Mouse (Mus musculus) hindbrain, embryonic 15.5 days (tissue): ENCODE data around the gene Smad3. TPM values are rescaled to one million over a fixed set of nuclear protein-coding genes. Genes with fewer than 3 reads are reported as not detected.

Experiments
- ATAC-seq: fragments of 200-750 bp; cut with Nextera tagmentation; 2 replicates; pipeline ENCODE4 v1.8.0; 2017; ENCODE audit warnings: low read depth, moderate number of reproducible peaks, moderate TSS enrichment; ENCODE audit not compliant: low FRiP score
- H3K27ac ChIP-seq: fragments of 300-500 bp; sonication (generic); replicated peaks from 2 replicates; pipeline ENCODE4 v1.5.1; 2015; ENCODE audit warnings: mild to moderate bottlenecking, inconsistent platforms
- H3K27me3 ChIP-seq: fragments of 300-500 bp; sonication (generic); 2 replicates; pipeline ENCODE4 v1.6.1; 2015; ENCODE audit warnings: control low read depth, inconsistent platforms
- H3K36me3 ChIP-seq: fragments of 300-500 bp; sonication (generic); 2 replicates; pipeline ENCODE4 v1.6.1; 2015; ENCODE audit warnings: control low read depth, inconsistent platforms
- H3K4me1 ChIP-seq: fragments of 300-500 bp; sonication (generic); replicated peaks from 2 replicates; pipeline ENCODE4 v1.6.1; 2015; ENCODE audit warnings: control low read depth, inconsistent platforms
- H3K4me2 ChIP-seq: fragments of 300-500 bp; sonication (generic); 2 replicates; pipeline ENCODE4 v1.6.1; 2015; ENCODE audit warnings: moderate library complexity, mild to moderate bottlenecking, inconsistent platforms
- H3K4me3 ChIP-seq: fragments of 300-500 bp; sonication (generic); 2 replicates; pipeline ENCODE4 v1.5.1; 2015; ENCODE audit warnings: mild to moderate bottlenecking, inconsistent platforms
- H3K9ac ChIP-seq: fragments of 300-500 bp; sonication (generic); 2 replicates; pipeline ENCODE4 v1.6.1; 2015; ENCODE audit warnings: inconsistent platforms
- H3K9me3 ChIP-seq: fragments of 300-500 bp; sonication (generic); 2 replicates; pipeline ENCODE4 v1.6.1; 2016; ENCODE audit warnings: control low read depth, inconsistent platforms
- whole genome bisulfite sequencing: fragments of 180-500 bp; shearing (Covaris S2); methylation state at CpG from one replicate; pipeline ENCODE4 v1.1.7; 2015; 5-methylcytosine and 5-hydroxymethylcytosine counted together
- polyA plus RNA-seq: library from polyadenylated mRNA; unstranded; fragments of >200 nt; fragmentation: Nextera tagmentation; extraction: Ambion mirVana; gene quantifications from 2 replicates; pipeline ENCODE4 v1.2.1, GENCODE M21; 2015

Smad3 gene
- polyA plus RNA-seq, 1 experiment from 2014 or later = 9.6 TPM

- H3K27ac ChIP-seq = no peak overlapping the region
- 16% methylated on average over 2 of the region's 2 CpGs for WGBS
- no peak for ATAC-seq
- no peak overlapping the region for H3K4me3 ChIP-seq
- no peaks in the 10 kb centered on the region for H3K27me3 ChIP-seq
- H3K9ac ChIP-seq = no peak overlapping the region
- H3K9me3 ChIP-seq = no peaks in the 10 kb centered on the region
- H3K36me3 ChIP-seq = no peaks in the 10 kb centered on the region
- peaks cover 14% of the 10 kb centered on the region for H3K4me1 ChIP-seq
- H3K4me2 ChIP-seq = no peak overlapping the region
Observed at GRCm38 (mm10) chr9:63787086-63787485, 29.3 kb upstream of the Smad3 start.

GRCm38 (mm10) chr9:63786026-63786670 lies 28.4 kb upstream of the Smad3 start:
- Histone ChIP-seq H3K9me3 (no peaks in the 10 kb centered on the region), H3K9ac (no peak overlapping the region), H3K4me1 (peaks cover 10% of the 10 kb centered on the region), H3K4me2 (no peak overlapping the region), H3K27me3 (no peaks in the 10 kb centered on the region), H3K4me3 (no peak overlapping the region), H3K27ac (no peak overlapping the region), H3K36me3 (no peaks in the 10 kb centered on the region)
- WGBS = 18% methylated on average over 5 of the region's 5 CpGs
- ATAC-seq = no peak

GRCm38 (mm10) chr9:63785492-63785891 lies 27.7 kb upstream of the Smad3 start:
- 72% methylated on average over 5 of the region's 5 CpGs for WGBS

GRCm38 (mm10) chr9:63784597-63784996 lies 26.8 kb upstream of the Smad3 start:
- Histone ChIP-seq H3K4me2 (no peak overlapping the region), H3K27me3 (no peaks in the 10 kb centered on the region), H3K4me3 (no peak overlapping the region), H3K9me3 (no peaks in the 10 kb centered on the region), H3K36me3 (no peaks in the 10 kb centered on the region), H3K9ac (no peak overlapping the region), H3K4me1 (peaks cover 19% of the 10 kb centered on the region), H3K27ac (no peak overlapping the region)
- no peak for ATAC-seq
- WGBS = 81% methylated on average over 3 of the region's 3 CpGs

More at GRCm38 (mm10) chr9:63785492-63785891, 27.7 kb upstream of the Smad3 start:
- no peaks in the 10 kb centered on the region for H3K9me3 ChIP-seq
- H3K4me2 ChIP-seq = no peak overlapping the region
- peaks cover 10% of the 10 kb centered on the region for H3K4me1 ChIP-seq
- H3K9ac ChIP-seq = no peak overlapping the region
- no peaks in the 10 kb centered on the region for H3K27me3 ChIP-seq
- H3K4me3 ChIP-seq = no peak overlapping the region
- no peaks in the 10 kb centered on the region for H3K36me3 ChIP-seq
- ATAC-seq = no peak
- H3K27ac ChIP-seq = no peak overlapping the region; the same call in 1 of the 2 replicates

GRCm38 (mm10) chr9:63782744-63783143 lies 24.9 kb upstream of the Smad3 start:
- no peak overlapping the region for H3K4me2 ChIP-seq
- no peaks in the 10 kb centered on the region for H3K36me3 ChIP-seq
- peaks cover 20% of the 10 kb centered on the region for H3K4me1 ChIP-seq
- no peak overlapping the region for H3K4me3 ChIP-seq
- no peak overlapping the region for H3K9ac ChIP-seq
- no peaks in the 10 kb centered on the region for H3K27me3 ChIP-seq
- ATAC-seq = no peak
- H3K27ac ChIP-seq = no peak overlapping the region
- 12% methylated on average over 4 of the region's 4 CpGs for WGBS
- H3K9me3 ChIP-seq = no peaks in the 10 kb centered on the region

GRCm38 (mm10) chr9:63781714-63782464 lies 24.1 kb upstream of the Smad3 start:
- no peak overlapping the region for H3K27ac ChIP-seq
- WGBS = 79% methylated on average over 7 of the region's 7 CpGs

GRCm38 (mm10) chr9:63779950-63780887 lies 22.4 kb upstream of the Smad3 start:
- H3K27me3 ChIP-seq = no peaks in the 10 kb centered on the region
- WGBS = 53% methylated on average over 17 of the region's 17 CpGs
- ATAC-seq = 0 out of 2 replicates have a peak, but pooled peaks have one; percentile 23
- no peak overlapping the region for H3K9ac ChIP-seq
- H3K9me3 ChIP-seq = no peaks in the 10 kb centered on the region
- no peak overlapping the region for H3K4me3 ChIP-seq
- H3K36me3 ChIP-seq = no peaks in the 10 kb centered on the region
- peak overlapping the region; percentile 14; the same call in 1 of the 2 replicates for H3K27ac ChIP-seq
- no peak overlapping the region for H3K4me2 ChIP-seq
- peaks cover 20% of the 10 kb centered on the region for H3K4me1 ChIP-seq

More at GRCm38 (mm10) chr9:63781714-63782464, 24.1 kb upstream of the Smad3 start:
- H3K36me3 ChIP-seq = no peaks in the 10 kb centered on the region
- H3K4me1 ChIP-seq = peaks cover 20% of the 10 kb centered on the region
- H3K4me2 ChIP-seq = no peak overlapping the region
- no peaks in the 10 kb centered on the region for H3K27me3 ChIP-seq
- H3K4me3 ChIP-seq = no peak overlapping the region
- no peaks in the 10 kb centered on the region for H3K9me3 ChIP-seq
- no peak for ATAC-seq
- no peak overlapping the region for H3K9ac ChIP-seq

GRCm38 (mm10) chr9:63776735-63777134 lies 18.9 kb upstream of the Smad3 start:
- ATAC-seq = no peak
- no peak overlapping the region for H3K4me2 ChIP-seq
- no peaks in the 10 kb centered on the region for H3K9me3 ChIP-seq
- no peak overlapping the region for H3K9ac ChIP-seq
- H3K27ac ChIP-seq = no peak overlapping the region
- H3K4me1 ChIP-seq = peaks cover 22% of the 10 kb centered on the region
- H3K4me3 ChIP-seq = no peak overlapping the region
- no peaks in the 10 kb centered on the region for H3K27me3 ChIP-seq
- H3K36me3 ChIP-seq = no peaks in the 10 kb centered on the region
- 80% methylated on average over 3 of the region's 3 CpGs for WGBS

GRCm38 (mm10) chr9:63774854-63775483 lies 17.2 kb upstream of the Smad3 start:
- WGBS = 84% methylated on average over 6 of the region's 6 CpGs

GRCm38 (mm10) chr9:63772452-63772851 lies 14.7 kb upstream of the Smad3 start:
- Histone ChIP-seq H3K36me3 (no peaks in the 10 kb centered on the region), H3K4me1 (peaks cover 11% of the 10 kb centered on the region), H3K9me3 (no peaks in the 10 kb centered on the region), H3K4me2 (no peak overlapping the region), H3K27ac (no peak overlapping the region), H3K9ac (no peak overlapping the region), H3K4me3 (no peak overlapping the region), H3K27me3 (no peaks in the 10 kb centered on the region)
- WGBS = 48% methylated on average over 10 of the region's 10 CpGs
- no peak for ATAC-seq

More at GRCm38 (mm10) chr9:63774854-63775483, 17.2 kb upstream of the Smad3 start:
- Histone ChIP-seq H3K4me1 (peaks cover 15% of the 10 kb centered on the region), H3K27me3 (no peaks in the 10 kb centered on the region), H3K9ac (no peak overlapping the region), H3K9me3 (no peaks in the 10 kb centered on the region), H3K4me3 (no peak overlapping the region), H3K27ac (no peak overlapping the region), H3K36me3 (no peaks in the 10 kb centered on the region), H3K4me2 (no peak overlapping the region)
- no peak for ATAC-seq

GRCm38 (mm10) chr9:63771676-63772075 lies 13.9 kb upstream of the Smad3 start:
- no peak overlapping the region for H3K4me3 ChIP-seq
- no peaks in the 10 kb centered on the region for H3K27me3 ChIP-seq
- 58% methylated on average over 5 of the region's 5 CpGs for WGBS
- ATAC-seq = no peak
- no peaks in the 10 kb centered on the region for H3K36me3 ChIP-seq
- H3K9me3 ChIP-seq = no peaks in the 10 kb centered on the region
- H3K4me2 ChIP-seq = no peak overlapping the region
- peaks cover 11% of the 10 kb centered on the region for H3K4me1 ChIP-seq
- no peak overlapping the region for H3K9ac ChIP-seq
- no peak overlapping the region for H3K27ac ChIP-seq
